Mouse (Mus musculus): ENCODE data around the gene Gm3435.
A peak's percentile ranks its signal among the peaks of the same experiment; 100 is the strongest.
"Not testable (repeated sequence)": the region's sequence is repeated elsewhere in the genome, so short reads cannot be mapped to it uniquely, and the experiment has no call there.

The Gm3435 gene

DNA sequence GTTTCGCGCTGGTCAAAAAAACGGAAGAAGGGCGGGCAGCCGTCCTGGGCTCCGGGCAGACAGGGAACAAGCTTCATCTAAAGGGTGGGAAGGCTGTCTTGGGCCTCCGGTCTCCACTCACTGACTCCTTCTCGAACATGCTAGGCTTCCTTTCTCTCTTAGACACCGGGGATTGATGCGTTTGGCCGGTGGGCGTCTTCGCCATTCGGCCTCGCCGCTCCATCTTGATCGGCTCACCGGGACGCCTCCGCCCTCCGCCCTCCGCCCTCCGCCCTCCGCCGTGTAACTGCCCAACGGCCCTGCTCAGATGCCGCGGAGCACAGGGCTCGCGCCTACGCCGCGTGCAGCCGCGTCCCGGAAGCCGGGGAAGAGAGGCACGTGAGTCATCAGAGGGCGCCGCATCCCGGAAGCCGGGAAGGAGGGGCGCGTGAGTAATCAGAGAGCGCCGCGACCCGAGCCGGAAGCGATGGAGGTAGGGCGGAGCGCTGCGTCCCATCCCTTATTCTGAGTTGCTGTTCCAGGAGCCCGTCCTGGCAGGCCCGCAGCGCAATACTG lies 31.3 kb downstream of the Gm3435 start, which contains the start of the genes Ermard, Tcte3 and Gm3448:
TSS of gene Ermard (plus strand) at position 34 of the 555 bp plus-strand sequence.
TSS of gene Tcte3 (minus strand) at position 314 of the 555 bp plus-strand sequence.
TSS of gene Gm3448 (minus strand) at position 363 of the 555 bp plus-strand sequence.
- not testable (repeated sequence) for DNase-seq

DNA sequence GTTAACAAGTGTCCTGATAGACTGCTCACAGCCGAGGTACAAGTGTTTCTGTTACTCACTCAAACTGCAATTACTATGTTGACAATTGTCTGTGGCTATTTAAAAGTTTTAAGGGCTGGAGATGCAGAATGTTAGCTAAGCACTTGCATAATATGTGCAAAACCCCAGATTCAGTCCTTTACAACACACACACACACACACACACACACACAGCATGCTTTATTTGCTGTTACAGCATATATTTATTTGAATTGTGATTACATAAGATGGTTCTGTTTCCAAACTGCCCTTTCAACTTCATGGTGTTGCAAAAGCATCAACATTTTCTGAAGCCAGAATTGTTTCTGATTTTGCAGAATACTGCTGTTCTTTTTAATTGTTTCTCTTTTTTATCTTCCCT lies 40.4 kb downstream of the Gm3435 start:
- not testable (repeated sequence) for DNase-seq

DNA sequence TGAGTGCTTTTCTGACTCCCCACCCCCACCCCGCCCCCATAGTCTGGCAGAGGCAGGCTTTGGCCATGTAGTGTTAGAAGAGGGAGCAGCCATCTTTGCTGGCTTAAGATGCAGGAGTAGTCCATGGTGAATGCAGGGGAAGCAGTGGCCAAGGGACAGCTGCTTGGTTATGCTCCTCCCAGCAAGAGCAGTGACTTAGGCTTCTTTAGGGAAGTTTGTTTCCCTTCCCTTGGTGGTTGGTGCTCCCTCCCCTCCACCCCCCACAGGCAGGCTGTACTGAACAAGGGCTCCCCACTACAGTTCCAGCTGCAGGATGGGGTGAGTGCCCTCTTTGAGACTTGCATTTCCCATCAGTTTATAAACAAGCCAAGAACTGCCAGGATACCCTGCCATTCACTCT lies 42.8 kb downstream of the Gm3435 start:
- not testable (repeated sequence) for DNase-seq

- not testable (repeated sequence) for DNase-seq
Observed at GRCm38 (mm10) chr17:15053183-15053828, 43.3 kb downstream of the Gm3435 start.

DNA sequence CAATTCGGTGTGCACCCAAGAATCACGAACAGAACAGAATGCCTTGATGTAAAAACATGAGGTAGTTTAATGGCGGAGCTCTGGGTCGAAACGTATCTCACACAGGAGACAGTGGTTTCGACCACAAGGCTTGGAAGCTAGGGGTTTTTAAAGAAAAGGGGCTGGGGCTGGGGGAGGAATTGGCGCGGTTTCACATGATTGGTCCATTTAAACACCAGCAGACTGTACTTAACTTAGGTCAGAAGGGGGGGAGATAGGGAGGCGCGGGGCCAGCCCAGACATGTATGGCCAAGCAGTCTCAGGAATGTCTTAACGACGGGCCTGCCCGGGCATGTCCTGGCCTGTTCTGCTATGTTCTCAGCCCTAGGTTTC lies 43.8 kb downstream of the Gm3435 start:
- DNase-seq, result not testable (repeated sequence)

GRCm38 (mm10) chr17:15055925-15056324 lies 45.9 kb downstream of the Gm3435 start:
- no peak for DNase-seq

DNA sequence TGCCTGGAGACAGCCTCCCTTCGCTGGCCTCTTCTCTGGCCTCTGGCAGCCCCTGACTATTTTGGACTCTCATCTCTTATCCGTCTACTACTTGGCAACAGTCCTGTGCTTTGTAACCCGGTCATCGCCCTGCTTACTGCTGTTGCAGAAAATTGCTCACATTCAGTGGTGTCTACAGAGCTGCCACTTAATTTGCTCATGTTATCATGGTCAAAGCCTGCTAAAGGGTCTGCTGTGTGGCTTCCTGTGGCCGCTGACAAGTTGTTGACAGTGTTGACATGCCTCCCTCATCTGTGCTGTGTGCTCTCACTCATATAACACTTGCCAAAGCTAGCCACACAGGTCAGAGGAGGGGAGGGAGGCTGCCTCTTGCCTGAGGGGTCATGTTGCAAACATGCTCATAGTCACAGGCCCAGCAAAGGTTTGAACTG lies 48.2 kb downstream of the Gm3435 start:
- DNase-seq, result no peak

DNA sequence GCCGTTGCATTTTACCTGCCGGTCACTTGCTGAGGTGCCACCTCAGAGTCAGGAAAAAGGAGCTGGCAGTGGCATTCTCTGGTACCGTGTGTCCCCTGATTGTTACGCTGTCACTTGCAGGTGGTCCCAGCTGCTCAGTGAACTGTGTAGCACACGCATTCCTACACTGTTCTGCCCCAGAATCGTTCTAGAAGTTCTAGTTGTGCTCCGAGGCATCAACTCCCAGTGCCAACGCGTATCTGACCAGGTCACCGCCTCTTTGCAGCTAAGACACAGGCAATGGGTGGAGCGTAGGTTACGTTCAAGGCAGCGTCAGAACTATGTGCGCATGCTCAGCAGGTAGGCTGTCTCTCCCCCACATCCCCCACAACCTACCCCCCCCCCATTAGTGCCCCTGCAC lies 49.7 kb downstream of the Gm3435 start:
- no peak for DNase-seq

DNA sequence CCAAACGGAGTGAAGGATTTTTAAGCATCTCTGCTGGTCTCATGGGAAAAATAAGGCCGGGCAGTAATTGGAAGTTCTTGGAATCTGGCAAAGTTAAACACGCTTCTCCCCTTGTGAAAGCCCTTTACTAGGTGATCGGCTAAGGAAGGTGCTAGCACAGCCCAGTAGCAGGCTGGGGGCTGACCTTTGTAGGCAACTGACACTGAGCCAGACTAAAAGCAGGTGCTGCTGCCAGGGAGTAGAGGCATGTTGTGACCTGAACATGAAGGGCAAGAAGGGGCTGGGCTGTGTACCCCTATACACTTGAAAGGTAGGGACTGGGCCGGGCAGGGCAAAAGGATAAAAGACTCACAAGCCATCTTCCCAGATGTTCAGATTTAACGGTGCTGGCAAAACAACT lies 50.4 kb downstream of the Gm3435 start:
- DNase-seq, result no peak

DNA sequence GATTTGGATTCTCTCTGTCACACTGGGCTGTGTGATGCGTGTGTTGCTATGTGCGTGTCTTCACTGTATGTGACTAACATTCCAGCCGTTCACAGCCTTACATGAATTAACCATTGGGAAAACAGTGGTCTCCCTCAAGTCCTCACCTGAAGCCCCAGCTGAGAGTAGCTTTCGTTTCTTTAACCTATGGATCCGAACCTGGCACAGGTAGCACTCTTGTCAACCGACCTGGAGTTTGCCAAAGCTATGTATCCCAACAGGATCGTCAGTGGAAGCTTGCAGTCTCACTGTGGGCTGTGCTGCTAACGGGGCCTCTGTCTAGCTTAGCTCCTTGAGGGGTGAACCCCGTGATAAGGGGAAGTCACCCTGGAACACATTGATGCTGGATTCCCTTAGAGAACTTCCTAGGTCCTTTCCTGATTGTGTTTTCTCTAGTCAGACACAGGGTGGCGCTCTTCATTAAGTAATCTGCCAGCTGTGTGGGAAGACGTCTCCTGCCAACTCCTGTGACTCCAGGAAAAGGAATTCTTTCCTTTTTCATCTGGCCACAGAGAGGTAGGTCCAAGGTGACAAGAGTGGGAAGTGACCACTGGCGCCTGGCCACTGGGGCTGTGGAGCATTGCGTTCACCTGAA lies 55.5 kb downstream of the Gm3435 start:
- DNase-seq, result peak; percentile 48

DNA sequence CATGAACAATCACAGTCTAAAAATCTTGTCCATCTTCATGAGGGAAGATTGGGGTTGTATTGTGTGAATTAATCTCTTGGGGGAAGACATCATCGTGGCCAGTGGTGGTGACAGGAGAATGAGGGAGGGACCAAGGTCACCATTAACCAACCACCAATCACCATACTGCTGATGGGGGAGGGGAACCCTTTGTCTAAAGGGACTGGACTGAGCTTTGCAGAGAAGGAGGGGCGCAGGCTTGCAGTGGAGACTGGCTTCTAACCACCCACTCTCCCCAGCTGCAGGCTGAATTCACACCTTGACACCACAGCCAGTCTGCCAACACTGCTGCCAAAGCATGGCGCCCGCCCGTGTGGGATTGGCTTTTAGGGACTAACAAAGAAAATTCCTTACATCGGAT lies 56.1 kb downstream of the Gm3435 start:
- no peak for DNase-seq

GRCm38 (mm10) chr17:15066911-15067310 lies 56.9 kb downstream of the Gm3435 start:
- no peak for DNase-seq

GRCm38 (mm10) chr17:15068040-15068792 lies 58.2 kb downstream of the Gm3435 start:
- no peak for DNase-seq

- no peak for DNase-seq
Observed at GRCm38 (mm10) chr17:15069124-15069523, 59.1 kb downstream of the Gm3435 start.

Data from liver (tissue).